Mouse (Mus musculus) kidney, postnatal 10 days (tissue): ENCODE measurements around the gene Gm44503.

Experiments
- DNase-seq: peaks from one replicate; pipeline ENCODE4 v3.0.0; 2021; ENCODE audit warnings: mixed read lengths

Gene Gm44503

DNA sequence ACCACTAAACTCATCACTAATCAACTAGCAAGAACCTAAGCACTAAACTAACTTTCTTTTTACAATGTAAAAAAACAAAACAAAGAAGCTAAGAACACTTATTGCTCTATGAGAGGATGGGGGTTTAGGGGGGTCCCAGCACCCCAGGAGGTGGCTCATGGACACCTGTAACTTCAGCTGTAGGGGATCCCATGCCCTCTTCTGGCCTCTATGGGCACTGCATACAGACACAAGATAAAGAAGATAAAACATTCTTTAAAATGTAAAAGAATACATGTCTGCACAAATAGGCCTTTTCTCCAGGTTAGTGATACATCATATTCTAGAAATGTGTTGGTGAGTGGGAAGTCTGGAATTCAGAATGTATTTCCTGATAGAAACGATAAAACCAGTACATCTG lies 74.8 kb downstream of the Gm44503 start:
- no peak for DNase-seq

DNA sequence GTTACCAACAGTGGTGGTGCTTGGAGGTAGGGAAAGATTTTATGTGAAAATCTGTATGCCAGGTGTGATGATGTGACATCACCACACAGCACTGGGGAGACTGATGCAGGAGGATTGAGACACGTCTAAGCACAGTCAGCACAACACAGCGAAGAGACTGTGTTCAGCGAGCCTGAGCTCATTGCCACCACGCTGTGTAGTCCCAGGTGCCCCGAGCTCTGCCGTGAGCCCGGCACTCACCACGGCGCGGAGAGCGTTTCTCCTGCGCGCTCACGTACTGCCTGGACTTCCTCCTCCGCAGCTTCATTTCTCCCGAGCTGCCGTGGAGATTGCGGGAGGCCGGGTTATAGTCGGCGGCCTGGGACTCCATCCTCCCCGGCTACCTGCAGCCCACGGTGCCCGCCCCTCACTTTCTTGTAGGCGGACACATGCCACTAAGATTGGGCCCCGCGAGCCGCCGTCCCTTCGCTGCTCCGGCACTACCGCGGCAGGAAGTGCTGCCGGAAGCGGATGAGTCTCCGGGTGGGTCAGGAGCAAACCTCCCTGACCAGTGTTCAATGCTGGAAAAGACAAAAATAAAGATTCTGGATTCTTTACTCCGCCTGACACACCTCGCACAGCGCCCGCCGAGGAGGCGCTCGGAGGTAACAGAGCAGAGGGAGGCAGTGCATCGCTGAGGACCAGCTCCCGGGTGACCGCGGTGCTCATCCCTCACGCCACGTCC lies 80.7 kb downstream of the Gm44503 start:
- DNase-seq = peak; percentile 97

DNA sequence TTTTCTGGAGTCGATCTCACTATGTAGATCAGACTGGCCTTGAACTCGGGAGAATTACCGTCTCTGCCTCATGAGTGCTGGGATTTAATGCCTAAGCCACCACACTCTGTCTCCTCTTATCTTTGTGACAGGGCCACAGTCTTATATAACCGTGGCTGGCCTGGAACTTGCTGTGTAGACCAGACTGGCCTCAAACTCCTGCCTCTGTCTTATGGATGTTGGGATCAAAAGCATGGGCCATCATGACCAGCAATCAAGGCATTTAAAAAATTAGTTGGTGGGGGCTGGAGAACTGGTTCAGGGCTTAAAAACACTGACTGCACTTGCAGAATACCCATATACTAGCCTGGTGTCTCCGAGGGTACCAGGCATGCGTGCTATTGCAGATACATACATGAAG lies 81.4 kb downstream of the Gm44503 start, which contains the start of gene Pigb:
Gene Pigb, minus strand, starts transcription at position 299 of the 400 bp plus-strand sequence.
- no peak for DNase-seq

DNA sequence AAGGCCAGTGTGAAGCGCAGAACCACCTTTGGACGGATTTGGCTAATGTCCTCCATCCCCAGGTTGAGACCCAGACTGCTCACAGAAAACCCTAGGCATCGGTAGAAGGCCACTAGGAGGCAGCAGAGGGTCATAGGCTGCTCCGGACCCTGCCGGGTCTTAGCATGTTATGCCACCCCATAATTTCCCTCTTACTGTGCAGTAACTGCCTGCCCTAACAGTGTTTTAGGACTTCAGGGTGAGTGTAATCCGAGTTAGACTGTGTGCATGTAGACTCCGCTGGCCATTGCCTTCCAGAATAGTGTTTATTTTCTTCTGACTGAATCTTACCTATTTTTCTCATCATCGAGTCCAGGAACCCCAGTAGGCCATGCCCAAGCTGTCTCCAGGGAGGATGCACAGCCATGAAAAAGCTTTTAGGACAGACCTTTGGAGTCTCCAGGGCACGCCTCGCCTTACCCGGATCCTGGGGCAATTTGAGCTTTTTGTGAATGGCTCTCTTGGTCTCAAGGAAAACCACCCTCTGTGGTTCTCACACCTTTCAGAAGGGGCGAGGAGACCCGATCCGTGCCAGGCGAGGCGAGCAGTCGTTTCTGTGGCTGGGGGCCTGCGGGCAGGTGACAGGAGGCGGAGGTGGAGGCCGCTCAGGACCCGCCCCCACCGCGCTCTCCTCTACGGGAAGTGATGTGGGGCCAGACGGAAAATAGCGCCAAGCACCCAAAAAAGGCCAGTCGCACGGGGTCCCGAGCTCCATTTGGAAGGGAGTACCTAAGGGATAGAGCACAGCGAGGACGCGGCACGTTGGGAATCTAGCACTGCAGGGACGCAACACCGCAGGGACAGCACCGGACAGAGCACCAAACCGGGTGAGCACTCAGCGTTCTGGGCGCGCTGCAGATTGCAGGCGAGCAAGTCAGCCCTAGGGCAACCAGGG lies 85.8 kb downstream of the Gm44503 start, which contains the start of gene Rab27a:
Gene Rab27a, plus strand, starts transcription at position 709 of the 934 bp plus-strand sequence.
- peak; percentile 93 for DNase-seq

DNA sequence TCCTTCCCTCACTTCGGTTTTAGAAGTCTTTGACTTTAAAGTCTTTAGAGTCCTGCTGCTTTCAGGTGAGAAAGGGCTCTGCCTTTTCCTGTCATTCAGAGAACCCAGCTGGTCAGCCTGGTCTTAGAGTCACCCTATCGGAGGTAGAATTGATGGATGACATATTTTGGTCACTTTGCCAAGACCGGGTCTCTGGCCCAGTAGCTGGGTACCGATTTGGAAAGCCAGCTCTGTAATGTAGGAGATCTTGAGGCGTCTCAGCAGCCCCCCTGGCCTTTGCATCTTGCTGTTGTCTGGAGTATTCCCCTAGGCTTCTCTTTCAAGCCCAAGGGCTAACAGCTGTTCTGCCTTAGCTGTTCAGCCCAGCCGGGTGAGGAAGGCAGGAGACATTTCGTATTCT lies 86.6 kb downstream of the Gm44503 start:
- peak; percentile 24 for DNase-seq

DNA sequence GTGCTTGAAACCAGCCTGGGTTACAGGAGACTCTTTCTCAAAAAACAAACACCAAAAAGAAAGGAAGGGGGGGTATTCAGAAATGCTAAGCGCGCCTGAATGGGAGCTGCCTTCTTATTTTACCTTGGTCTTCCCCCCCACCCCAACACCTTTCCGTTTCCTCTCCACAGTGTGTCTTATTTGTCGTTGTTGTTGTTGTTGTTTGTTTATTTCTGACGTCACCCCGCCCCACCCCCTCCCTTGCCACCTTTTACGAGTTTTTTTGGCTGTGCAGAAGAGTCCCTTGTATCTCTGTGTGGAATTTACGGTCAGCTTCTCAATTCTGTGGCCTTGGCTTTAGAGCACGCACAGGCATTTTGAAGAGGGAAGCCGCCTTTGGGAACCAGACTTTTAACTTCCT lies 87.1 kb downstream of the Gm44503 start:
- no peak for DNase-seq

DNA sequence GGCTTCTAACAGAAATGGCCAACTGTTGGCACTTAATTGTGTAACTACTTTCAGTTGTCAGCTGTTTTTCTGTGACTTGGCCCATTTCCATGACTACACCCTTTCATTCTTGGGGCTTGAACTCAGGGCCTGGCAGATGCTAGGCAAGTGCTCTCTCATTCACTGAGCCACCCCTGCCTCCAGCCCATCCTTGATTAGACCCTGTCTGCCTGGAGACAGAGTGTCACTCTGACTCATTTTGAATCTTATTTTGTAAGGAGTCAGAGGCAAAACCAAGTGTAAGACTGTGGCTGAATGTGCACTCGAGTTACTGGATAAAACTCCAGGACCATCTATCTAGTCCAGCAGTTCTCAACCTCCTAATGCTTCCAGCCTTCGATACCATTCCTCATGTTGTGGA lies 89.3 kb downstream of the Gm44503 start:
- DNase-seq = no peak

DNA sequence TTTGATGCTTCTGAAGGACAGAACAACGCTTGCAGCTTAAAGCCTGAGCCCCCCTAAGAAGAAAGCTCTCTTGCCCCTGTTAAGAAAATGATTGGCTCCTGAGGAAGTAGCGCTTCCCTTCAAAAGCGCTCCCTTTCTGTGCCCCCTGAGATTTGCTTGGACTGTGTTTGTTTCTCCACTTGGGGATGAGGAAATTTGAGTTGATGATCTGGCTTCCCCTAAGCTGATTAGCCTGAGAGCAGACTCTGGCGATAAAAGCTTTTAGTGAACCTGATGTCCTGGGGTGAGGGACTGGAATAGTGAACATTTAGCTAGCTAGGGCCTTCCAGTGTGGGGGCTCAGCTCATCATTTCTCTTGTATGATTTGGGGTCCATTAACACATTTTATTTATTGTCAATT lies 90.3 kb downstream of the Gm44503 start:
- no peak for DNase-seq

DNA sequence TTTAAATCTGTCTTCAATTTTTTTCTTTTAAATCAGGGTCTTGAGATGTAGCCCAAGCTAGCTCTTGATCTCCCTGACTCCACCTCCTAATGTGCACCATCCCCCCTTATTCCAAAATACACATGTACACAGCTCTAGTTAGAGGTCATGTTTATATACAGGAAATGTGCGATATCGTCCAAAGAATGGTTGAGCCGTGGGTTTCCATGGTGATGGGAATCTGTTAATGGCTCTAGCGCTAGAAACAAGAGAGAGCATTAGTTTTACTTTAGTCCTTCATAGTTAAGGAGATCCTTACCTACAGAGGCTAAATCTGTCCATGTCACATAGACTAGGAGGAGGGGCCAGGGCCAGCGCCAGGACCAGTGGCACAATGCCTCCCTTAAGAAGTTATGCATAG lies 91.2 kb downstream of the Gm44503 start:
- DNase-seq = no peak

DNA sequence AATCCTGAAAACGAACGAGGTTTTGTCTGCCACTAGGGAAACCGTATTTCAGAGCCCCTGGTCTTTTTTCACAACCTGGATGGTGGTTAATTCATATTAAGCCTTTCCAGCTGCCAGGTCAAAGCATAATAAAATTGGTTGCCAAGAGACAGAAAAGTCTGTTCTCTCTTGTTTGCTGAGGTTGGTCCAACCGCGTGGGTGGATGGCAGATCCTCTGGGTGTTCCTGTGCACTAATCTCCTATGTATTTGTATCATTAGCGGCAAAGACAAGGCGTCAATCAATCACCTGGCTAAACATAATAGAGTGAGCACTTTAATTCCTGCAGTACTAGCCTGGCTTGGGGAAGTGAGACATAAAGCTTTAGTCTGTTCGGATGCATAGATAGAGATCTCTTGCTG lies 92.0 kb downstream of the Gm44503 start:
- DNase-seq = no peak

DNA sequence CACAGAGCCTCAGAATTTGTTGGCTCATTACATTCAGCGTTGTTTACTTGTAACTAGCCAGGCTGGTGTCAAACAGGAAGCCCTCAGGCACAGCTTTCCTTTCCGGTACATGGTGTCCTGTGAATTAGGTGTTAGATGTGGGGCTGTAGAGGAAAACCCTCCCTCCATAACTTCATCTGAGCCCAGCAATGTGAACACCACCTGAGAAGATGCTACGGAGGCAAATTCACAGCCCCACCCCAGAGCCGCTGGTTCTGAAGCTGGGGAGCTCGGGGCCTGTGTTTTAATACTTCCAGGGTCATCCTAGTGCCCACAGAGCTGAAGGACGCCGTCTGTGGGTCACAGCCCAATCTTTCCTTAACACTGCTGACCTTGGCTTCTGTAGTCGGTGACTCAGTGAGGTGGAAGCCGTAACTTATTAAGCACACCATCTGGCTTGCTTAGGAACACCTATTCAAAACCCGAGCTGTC lies 96.8 kb downstream of the Gm44503 start:
- DNase-seq = no peak

DNA sequence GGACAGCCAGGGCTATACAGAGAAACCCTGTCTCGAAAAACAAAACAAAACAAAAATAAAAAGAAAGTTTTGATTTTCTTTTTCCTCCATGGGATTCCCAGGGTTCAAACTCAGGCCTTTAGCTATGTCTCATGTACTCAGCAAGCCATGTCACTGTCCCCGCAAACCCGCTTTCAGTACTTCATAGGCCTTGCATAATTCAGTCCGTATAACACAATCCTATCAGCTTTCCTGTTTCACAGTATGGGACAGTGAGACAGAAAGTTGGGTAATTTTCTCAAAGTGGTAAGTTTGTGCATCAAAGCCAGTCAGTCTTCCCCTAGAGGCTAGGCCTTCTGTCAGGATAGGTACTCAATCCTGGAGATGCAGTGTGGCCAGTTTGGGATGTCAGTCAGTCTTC lies 100.6 kb downstream of the Gm44503 start:
- DNase-seq = no peak

DNA sequence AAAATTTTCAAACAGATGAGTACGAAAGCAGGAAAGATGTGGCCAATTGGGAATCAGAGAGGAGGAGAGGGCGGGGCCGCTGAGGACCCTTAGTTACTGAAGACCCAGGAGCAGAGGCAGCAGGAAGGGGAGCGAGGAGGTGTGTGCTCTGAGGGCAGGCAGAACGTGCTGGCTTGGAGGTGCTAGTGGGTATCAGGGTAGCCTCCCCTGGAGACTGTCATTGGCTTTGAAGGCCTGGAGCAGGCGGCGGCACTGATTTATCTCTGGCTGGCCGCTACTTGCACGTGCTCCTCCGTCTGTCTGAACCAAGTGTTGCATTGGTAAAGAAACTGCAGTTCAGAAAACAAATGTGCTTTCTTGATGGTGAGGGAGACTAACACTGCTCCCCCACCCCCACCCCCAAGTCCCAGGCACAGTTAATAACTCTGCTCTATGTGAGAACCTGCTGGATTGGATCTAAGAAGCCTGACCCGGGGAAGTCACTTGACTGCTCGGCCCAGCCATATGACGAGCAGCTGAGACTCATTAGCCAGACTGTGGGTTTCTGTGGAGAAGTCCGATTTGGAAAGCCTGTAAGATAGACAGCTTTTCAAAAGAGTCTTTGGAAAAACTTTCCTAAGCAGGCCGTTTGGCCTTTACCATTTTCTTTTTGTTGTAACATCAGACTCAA lies 105.1 kb downstream of the Gm44503 start:
- DNase-seq = peak; percentile 57
